Mouse (Mus musculus): ENCODE results near the gene Npepl1.

- TF ChIP-seq CTCF (IDR thresholded peaks at IDR 0.05; ENCODE audit: extremely low read depth, insufficient read depth, insufficient read length, insufficient replicate concordance), result no peak
- no peak for TF ChIP-seq POLR2A (IDR thresholded peaks at IDR 0.05; ENCODE audit: low read depth, low read length)
These were observed 817 bp downstream of the Npepl1 start for GRCm38 (mm10) chr2:174110783-174111549.

Data from spleen, adult 2 months (tissue).